Mouse (Mus musculus) olfactory bulb, adult 2 months (tissue): ENCODE measurements around the gene Psmd11. TPM values are rescaled to one million over a fixed set of nuclear protein-coding genes. Genes with fewer than 3 reads are reported as not detected.
A peak's percentile ranks its signal among the peaks of the same experiment; 100 is the strongest.
"Not testable (repeated sequence)": the region's sequence is repeated elsewhere in the genome, so short reads cannot be mapped to it uniquely, and the experiment has no call there.

ENCODE experiments used
- H3K27ac ChIP-seq: fragments of 200-500 bp; 2 replicates; pipeline ENCODE4 v1.5.1; 2012; ENCODE audit warnings: low read depth, low read length; ENCODE audit not compliant: insufficient read depth
- H3K4me1 ChIP-seq: fragments of 200-500 bp; 2 replicates; pipeline ENCODE4 v1.6.1; 2012; ENCODE audit warnings: low read length; ENCODE audit not compliant: control insufficient read depth, insufficient read depth
- H3K4me3 ChIP-seq: fragments of 200-500 bp; 2 replicates; pipeline ENCODE4 v1.5.1; 2012; ENCODE audit warnings: mild to moderate bottlenecking, low read depth, low read length, moderate library complexity; ENCODE audit not compliant: insufficient read depth
- CTCF ChIP-seq: fragments of 200-500 bp; IDR thresholded peaks from 2 replicates; pipeline ENCODE4 v1.5.1; 2012; ENCODE audit warnings: low read depth, mild to moderate bottlenecking, low read length, moderate library complexity; ENCODE audit not compliant: insufficient read depth
- POLR2A ChIP-seq: fragments of 200-500 bp; IDR thresholded peaks from 2 replicates; pipeline ENCODE4 v1.6.1; 2012; ENCODE audit warnings: mild to moderate bottlenecking, low read depth, low read length, moderate library complexity; ENCODE audit not compliant: insufficient read depth
- WGBS: fragments of 180-500 bp; shearing (Covaris S2); methylation state at CpG from one replicate; pipeline ENCODE4 v1.1.7; 2018; 5-methylcytosine and 5-hydroxymethylcytosine counted together
- polyA plus RNA-seq: library from polyadenylated mRNA; stranded (reverse); fragments of >200 nt; gene quantifications from 2 replicates; pipeline ENCODE4 v1.2.4, GENCODE M21; 2012; ENCODE audit warnings: low replicate concordance; ENCODE audit not compliant: missing spikeins, insufficient read depth, insufficient read length

Psmd11 gene
- polyA plus RNA-seq, 1 experiment, result not detected

GRCm38 (mm10) chr11:80424691-80425090 is 3.7 kb upstream of the Psmd11 start:
- no peak for TF ChIP-seq POLR2A
- TF ChIP-seq CTCF, result no peak
- H3K4me1 ChIP-seq, result peaks cover 2% of the 10 kb centered on the region; the same call in 1 of the 2 replicates
- no peak overlapping the region for H3K27ac ChIP-seq
- H3K4me3 ChIP-seq, result no peak overlapping the region
- 74% methylated on average over 2 of the region's 2 CpGs for WGBS

- Histone ChIP-seq H3K4me3 (no peak overlapping the region), H3K4me1 (peaks cover 2% of the 10 kb centered on the region; the same call in 1 of the 2 replicates), H3K27ac (no peak overlapping the region)
- no peak for TF ChIP-seq POLR2A
- no peak for TF ChIP-seq CTCF
- whole genome bisulfite sequencing, result 67% methylated on average over 5 of the region's 5 CpGs
These were observed 3.1 kb upstream of the Psmd11 start for GRCm38 (mm10) chr11:80425247-80425778.

GRCm38 (mm10) chr11:80426029-80426813 is 2.2 kb upstream of the Psmd11 start:
- WGBS, result 84% methylated on average over 16 of the region's 16 CpGs
- not testable (repeated sequence) for H3K27ac ChIP-seq, H3K4me1 ChIP-seq, H3K4me3 ChIP-seq

GRCm38 (mm10) chr11:80429009-80429475 is 627 bp downstream of the Psmd11 start:
- TF ChIP-seq CTCF (no peak), POLR2A (no peak)
- under 1% methylated on average over 37 of the region's 37 CpGs for WGBS
- H3K4me1 ChIP-seq, result peaks cover 2% of the 10 kb centered on the region; the same call in 1 of the 2 replicates
- peak overlapping the region; percentile 96 for H3K4me3 ChIP-seq
- H3K27ac ChIP-seq, result peak overlapping the region; percentile 81

- TF ChIP-seq POLR2A (no peak), CTCF (no peak)
- Histone ChIP-seq H3K4me3 (peak overlapping the region; percentile 96), H3K4me1 (peaks cover 2% of the 10 kb centered on the region; the same call in 1 of the 2 replicates), H3K27ac (no peak overlapping the region)
- 55% methylated on average over 14 of the region's 14 CpGs for WGBS
These were observed 1.2 kb downstream of the Psmd11 start for GRCm38 (mm10) chr11:80429500-80430166.

- H3K27ac ChIP-seq, result no peak overlapping the region
- WGBS, result 84% methylated on average over 3 of the region's 3 CpGs
- TF ChIP-seq CTCF (no peak), POLR2A (no peak)
- peaks cover 2% of the 10 kb centered on the region; the same call in 1 of the 2 replicates for H3K4me1 ChIP-seq
- H3K4me3 ChIP-seq, result no peak overlapping the region
These were observed 2.0 kb downstream of the Psmd11 start for GRCm38 (mm10) chr11:80430366-80430910.

- TF ChIP-seq POLR2A (no peak), CTCF (no peak)
- 93% methylated on average over 3 of the region's 3 CpGs for WGBS
- no peaks in the 10 kb centered on the region for H3K4me1 ChIP-seq
- H3K27ac ChIP-seq, result no peak overlapping the region
- H3K4me3 ChIP-seq, result no peak overlapping the region
These were observed 18.5 kb downstream of the Psmd11 start for GRCm38 (mm10) chr11:80446916-80447315.

- 96% methylated on average over 2 of the region's 2 CpGs for WGBS
- no peaks in the 10 kb centered on the region for H3K4me1 ChIP-seq
- no peak for TF ChIP-seq POLR2A
- no peak for TF ChIP-seq CTCF
- no peak overlapping the region for H3K4me3 ChIP-seq
- H3K27ac ChIP-seq, result no peak overlapping the region
These were observed 21.4 kb downstream of the Psmd11 start for GRCm38 (mm10) chr11:80449859-80450258.

GRCm38 (mm10) chr11:80452242-80452641 is 23.8 kb downstream of the Psmd11 start:
- Histone ChIP-seq H3K27ac (no peak overlapping the region), H3K4me3 (no peak overlapping the region), H3K4me1 (no peaks in the 10 kb centered on the region)
- 90% methylated on average over 3 of the region's 3 CpGs for WGBS
- no peak for TF ChIP-seq POLR2A
- no peak for TF ChIP-seq CTCF
